Mouse (Mus musculus) brain, embryonic 14.5 days (tissue): Measurements from ENCODE around the gene Hs3st3b1.

Experiments
- CTCF ChIP-seq: fragments of 200-500 bp; IDR thresholded peaks from 2 replicates; pipeline ENCODE4 v1.5.1; 2012; ENCODE audit warnings: inconsistent platforms, mild to moderate bottlenecking, moderate library complexity, borderline replicate concordance; ENCODE audit not compliant: insufficient read depth, insufficient read length; ENCODE audit errors: extremely low read depth
- POLR2A ChIP-seq: fragments of 200-500 bp; IDR thresholded peaks from 2 replicates; pipeline ENCODE4 v1.6.1; 2012; ENCODE audit warnings: mild to moderate bottlenecking, inconsistent platforms, borderline replicate concordance; ENCODE audit not compliant: poor library complexity, insufficient read depth, insufficient read length, severe bottlenecking; ENCODE audit errors: extremely low read depth

DNA sequence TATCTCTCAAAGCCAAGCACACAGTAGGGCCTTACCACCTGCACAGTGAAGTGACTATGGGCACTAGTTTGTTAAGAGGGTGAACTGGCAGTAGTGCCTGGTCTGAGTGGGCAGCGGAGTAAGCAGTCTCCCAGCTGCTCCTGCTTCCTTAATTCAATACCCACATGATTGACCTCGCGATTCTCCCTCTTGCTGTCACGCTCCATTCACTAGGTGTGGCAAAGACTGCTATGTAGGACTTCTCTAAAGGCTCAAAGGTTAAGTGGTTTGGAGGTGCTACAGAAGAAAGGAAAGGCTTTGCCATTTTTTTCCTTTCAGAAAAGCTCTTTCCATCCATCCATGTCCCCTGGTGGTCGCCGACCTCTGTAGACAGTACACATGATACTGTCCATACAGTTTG, 48.7 kb upstream of the Hs3st3b1 start:
- no peak for TF ChIP-seq CTCF
- no peak for TF ChIP-seq POLR2A
